Mouse (Mus musculus): ENCODE measurements around the gene Acad10. TPM values are rescaled to one million over a fixed set of nuclear protein-coding genes. Genes with fewer than 3 reads are reported as not detected.
"Not testable (repeated sequence)": the region's sequence is repeated elsewhere in the genome, so short reads cannot be mapped to it uniquely, and the experiment has no call there.

The Acad10 gene
- polyA plus RNA-seq, 1 experiment from 2014 or later: 7.8 TPM

DNA sequence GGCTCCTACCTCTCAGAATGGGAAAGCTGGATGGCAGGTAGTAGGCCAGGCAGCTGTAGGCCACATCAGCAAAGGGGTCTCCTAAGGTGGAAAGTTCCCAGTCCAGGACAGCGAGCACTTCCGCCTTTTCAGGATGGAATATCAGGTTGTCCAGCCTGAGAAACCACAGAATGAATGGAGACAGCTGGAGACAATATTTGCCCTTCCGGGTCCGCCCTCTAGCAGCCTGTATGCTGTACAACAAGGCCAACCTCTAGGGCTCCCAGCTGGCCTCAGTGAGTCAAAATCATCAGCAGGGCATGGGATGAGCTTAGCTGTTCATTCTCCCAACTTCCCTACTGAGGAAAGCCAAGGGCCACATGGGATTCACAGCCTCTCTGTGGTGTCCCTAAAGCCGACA lies 25.6 kb downstream of the Acad10 start:
- 90% methylated on average over 5 of the region's 5 CpGs for WGBS
- Histone ChIP-seq H3K27me3 (replicated peaks; ENCODE audit: control insufficient read depth, insufficient read depth, low read length) (no peaks in the 10 kb centered on the region), H3K36me3 (ENCODE audit: control insufficient read depth, insufficient read depth, low read length) (no peaks in the 10 kb centered on the region), H3K9me3 (ENCODE audit: control insufficient read depth, low read length) (no peaks in the 10 kb centered on the region), H3K4me3 (ENCODE audit: low read length) (no peak overlapping the region), H3K9ac (ENCODE audit: low read depth, low read length) (no peak overlapping the region), H3K4me2 (ENCODE audit: low read depth, low read length) (no peak overlapping the region), H3K27ac (ENCODE audit: low read length) (no peak overlapping the region), H3K4me1 (ENCODE audit: control insufficient read depth, insufficient read depth, low read length) (no peaks in the 10 kb centered on the region)
- ATAC-seq: no peak

DNA sequence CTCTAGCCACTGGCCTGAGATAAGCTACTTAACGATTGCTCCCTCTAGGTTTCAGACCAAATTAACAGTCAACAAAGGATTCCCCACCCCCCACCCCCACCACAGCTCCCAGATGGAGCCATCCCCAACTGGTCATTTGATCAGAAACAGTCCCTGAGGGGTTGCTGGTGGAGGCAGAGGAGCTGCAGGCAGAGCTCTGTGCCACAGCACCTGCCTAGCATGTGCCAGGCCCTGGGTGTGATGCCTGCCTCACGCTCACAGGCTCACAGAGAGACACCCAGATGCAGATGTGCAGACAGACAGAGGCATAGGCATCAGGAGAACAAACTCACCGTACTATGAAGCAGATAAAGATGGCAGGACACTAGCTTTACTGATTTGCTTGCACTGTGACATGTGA lies 27.5 kb downstream of the Acad10 start:
- Histone ChIP-seq H3K9ac (ENCODE audit: low read depth, low read length) (no peak overlapping the region), H3K4me1 (ENCODE audit: control insufficient read depth, insufficient read depth, low read length) (no peaks in the 10 kb centered on the region), H3K27me3 (replicated peaks; ENCODE audit: control insufficient read depth, insufficient read depth, low read length) (no peaks in the 10 kb centered on the region), H3K9me3 (ENCODE audit: control insufficient read depth, low read length) (no peaks in the 10 kb centered on the region), H3K4me2 (ENCODE audit: low read depth, low read length) (no peak overlapping the region), H3K36me3 (ENCODE audit: control insufficient read depth, insufficient read depth, low read length) (no peaks in the 10 kb centered on the region), H3K27ac (ENCODE audit: low read length) (no peak overlapping the region), H3K4me3 (ENCODE audit: low read length) (no peak overlapping the region)
- ATAC-seq: no peak
- WGBS: 46% methylated on average over 3 of the region's 3 CpGs

DNA sequence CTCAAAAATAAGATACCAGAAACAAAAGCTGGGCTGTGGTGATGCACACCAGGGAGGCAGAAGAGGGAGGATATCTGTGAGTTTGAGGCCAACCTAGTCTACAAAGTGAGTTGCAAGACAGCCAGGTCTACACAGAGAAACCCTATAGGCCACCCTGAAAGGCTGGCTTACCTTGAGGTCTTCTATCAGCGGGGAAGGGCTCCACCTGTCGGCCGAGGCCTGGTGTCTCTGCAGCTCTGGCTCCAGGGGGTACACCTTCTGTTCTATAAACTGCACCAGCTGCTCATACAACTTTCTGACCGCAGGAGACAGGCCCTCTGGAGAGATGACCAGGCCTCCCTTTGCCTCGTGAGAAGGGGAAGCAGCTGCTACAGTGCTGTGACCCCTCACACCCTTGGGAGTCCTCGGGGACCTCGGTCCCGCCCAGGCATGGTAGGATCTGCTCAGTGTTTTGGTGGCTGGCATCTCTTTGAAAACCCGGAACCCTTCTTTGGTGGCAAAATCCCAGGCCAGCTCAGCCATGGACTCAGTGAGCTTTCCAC lies 29.1 kb downstream of the Acad10 start:
- H3K9me3 ChIP-seq (ENCODE audit: control insufficient read depth, low read length); H3K4me1 ChIP-seq (ENCODE audit: control insufficient read depth, insufficient read depth, low read length); H3K27me3 ChIP-seq (replicated peaks; ENCODE audit: control insufficient read depth, insufficient read depth, low read length); H3K4me3 ChIP-seq (ENCODE audit: low read length); H3K36me3 ChIP-seq (ENCODE audit: control insufficient read depth, insufficient read depth, low read length); H3K27ac ChIP-seq (ENCODE audit: low read length); H3K9ac ChIP-seq (ENCODE audit: low read depth, low read length); ATAC-seq; H3K4me2 ChIP-seq (ENCODE audit: low read depth, low read length): not testable (repeated sequence)
- WGBS: 57% methylated on average over 9 of the region's 9 CpGs

DNA sequence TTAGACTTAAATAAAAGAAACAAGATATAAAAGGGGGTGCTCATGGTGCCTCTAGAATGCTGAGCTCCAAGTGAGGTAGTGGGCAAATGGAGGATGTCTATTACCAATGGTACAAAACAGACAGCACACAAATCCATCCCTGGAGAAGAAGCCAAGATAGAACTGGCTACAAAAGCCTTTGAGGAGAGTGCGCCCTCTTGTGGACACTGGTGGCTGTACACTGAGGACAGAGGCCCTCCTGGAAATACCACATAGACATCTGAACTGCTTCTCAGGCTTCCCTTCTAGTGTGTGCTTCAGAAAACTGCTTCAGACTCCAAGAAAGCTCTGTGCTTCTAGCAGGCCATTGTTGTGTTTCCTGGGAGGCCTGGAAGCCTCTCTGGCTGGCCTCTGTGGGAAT lies 32.4 kb downstream of the Acad10 start:
- Histone ChIP-seq H3K4me2 (ENCODE audit: low read depth, low read length) (no peak overlapping the region), H3K4me1 (ENCODE audit: control insufficient read depth, insufficient read depth, low read length) (no peaks in the 10 kb centered on the region), H3K27ac (ENCODE audit: low read length) (no peak overlapping the region), H3K36me3 (ENCODE audit: control insufficient read depth, insufficient read depth, low read length) (no peaks in the 10 kb centered on the region), H3K4me3 (ENCODE audit: low read length) (no peak overlapping the region), H3K9me3 (ENCODE audit: control insufficient read depth, low read length) (no peaks in the 10 kb centered on the region), H3K27me3 (replicated peaks; ENCODE audit: control insufficient read depth, insufficient read depth, low read length) (no peaks in the 10 kb centered on the region), H3K9ac (ENCODE audit: low read depth, low read length) (no peak overlapping the region)
- no peak for ATAC-seq
- 0% methylated on average over 1 of the region's 1 CpGs for WGBS

DNA sequence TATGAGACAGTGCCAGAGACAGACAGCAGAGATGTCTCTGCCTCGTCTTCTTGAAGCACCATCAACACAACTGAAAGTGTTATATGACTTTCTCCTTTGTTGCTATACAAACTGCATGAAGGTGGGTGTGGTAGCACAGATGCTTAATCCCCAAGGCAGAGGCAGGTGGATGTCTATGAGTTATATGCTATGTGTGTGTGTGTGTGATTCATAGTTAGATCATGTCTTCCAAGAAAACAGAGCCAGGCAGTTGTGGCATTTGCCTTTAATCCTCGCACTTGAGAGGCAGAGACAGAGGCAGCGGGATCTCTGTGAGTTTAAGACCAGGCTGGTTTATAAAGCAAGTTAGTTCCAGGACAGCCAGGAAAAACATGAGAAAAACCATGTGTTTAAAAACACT lies 37.1 kb downstream of the Acad10 start:
- Histone ChIP-seq H3K27me3 (replicated peaks; ENCODE audit: control insufficient read depth, insufficient read depth, low read length) (no peaks in the 10 kb centered on the region), H3K4me1 (ENCODE audit: control insufficient read depth, insufficient read depth, low read length) (no peaks in the 10 kb centered on the region; the same call in 1 of the 2 replicates), H3K9me3 (ENCODE audit: control insufficient read depth, low read length) (no peaks in the 10 kb centered on the region), H3K4me3 (ENCODE audit: low read length) (no peak overlapping the region), H3K36me3 (ENCODE audit: control insufficient read depth, insufficient read depth, low read length) (no peaks in the 10 kb centered on the region), H3K4me2 (ENCODE audit: low read depth, low read length) (no peak overlapping the region), H3K27ac (ENCODE audit: low read length) (no peak overlapping the region), H3K9ac (ENCODE audit: low read depth, low read length) (no peak overlapping the region)
- ATAC-seq: no peak
- 80% methylated on average over 3 of the region's 3 CpGs for WGBS

DNA sequence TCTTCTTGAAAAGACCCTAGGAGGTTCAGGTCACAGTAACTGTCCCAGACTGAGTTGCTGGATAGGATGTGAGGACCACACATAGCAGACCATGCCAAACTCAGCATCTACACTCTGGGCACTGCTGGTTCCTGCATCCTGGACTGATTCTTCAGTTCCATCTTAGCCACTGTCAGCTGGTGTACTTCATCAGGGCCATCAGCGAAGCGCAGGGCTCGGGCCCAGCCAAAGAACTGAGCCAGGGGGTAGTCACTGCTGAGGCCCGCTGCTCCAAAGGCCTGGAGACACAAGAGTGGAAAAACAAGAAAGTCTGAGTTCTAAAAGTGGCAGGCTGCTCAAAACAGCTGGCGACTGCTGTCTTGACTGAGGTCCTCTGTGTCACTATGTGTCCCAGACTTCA lies 39.2 kb downstream of the Acad10 start:
- ATAC-seq: no peak
- H3K9me3 ChIP-seq (ENCODE audit: control insufficient read depth, low read length): no peaks in the 10 kb centered on the region

DNA sequence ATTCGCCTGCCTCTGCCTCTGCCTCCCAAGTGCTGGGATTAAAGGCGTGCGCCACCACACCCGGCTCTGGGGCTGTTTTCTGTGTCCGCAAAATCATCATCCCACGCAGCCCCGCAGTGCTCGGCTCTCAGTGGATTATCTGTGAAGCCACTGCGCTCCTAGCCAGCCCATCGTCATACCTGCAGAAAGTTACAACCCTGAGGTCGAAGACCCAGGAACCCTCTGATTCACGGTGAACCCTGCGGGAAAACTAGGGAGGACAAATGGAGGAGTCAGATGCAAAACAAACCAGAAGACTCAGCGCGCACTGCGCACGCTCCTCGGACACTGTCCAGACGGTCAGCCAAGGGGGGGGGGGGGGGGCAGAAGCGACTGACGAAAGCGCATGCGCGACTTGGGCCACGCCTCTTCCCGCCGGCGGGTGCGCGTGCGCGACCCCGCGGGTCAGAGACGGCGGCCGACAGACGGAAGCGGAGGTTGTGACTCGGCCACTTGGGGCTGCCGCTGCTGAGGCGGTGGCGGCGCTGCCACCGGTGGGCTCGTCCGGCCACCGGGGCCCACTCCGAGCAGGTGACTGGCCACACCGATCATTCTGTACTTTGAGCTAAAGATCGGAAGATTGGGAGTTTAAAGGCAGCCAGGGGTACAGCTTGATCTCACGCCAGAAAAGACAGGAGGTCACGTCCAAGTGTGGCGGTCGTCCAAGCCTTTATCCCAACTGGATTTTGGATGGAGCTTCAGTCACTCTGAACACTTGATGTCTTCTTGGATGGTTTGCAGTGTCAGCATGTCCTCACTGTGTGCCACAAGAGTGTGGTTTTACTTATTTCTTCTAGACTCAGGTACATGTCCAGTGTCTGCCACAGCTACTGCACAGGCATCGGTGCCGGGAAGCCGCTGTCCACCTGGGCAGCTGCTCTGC lies 41.5 kb downstream of the Acad10 start, which contains the start of gene Acad12:
Gene Acad12 (minus strand): TSS at position 347 of the 922 bp plus-strand sequence.
- 1% methylated on average over 57 of the region's 58 CpGs for WGBS
- Histone ChIP-seq H3K4me3 (ENCODE audit: low read length) (peak within 1 kb of the TSS; percentile 61), H3K4me2 (ENCODE audit: low read depth, low read length) (peak within 1 kb of the TSS; percentile 88), H3K9ac (ENCODE audit: low read depth, low read length) (peak within 1 kb of the TSS; percentile 74), H3K9me3 (ENCODE audit: control insufficient read depth, low read length) (no peaks in the 10 kb centered on the region), H3K4me1 (ENCODE audit: control insufficient read depth, insufficient read depth, low read length) (no peaks in the 10 kb centered on the region; the same call in 1 of the 2 replicates), H3K36me3 (ENCODE audit: control insufficient read depth, insufficient read depth, low read length) (no peaks in the 10 kb centered on the region), H3K27ac (ENCODE audit: low read length) (peak within 1 kb of the TSS; percentile 59), H3K27me3 (replicated peaks; ENCODE audit: control insufficient read depth, insufficient read depth, low read length) (no peaks in the 10 kb centered on the region)
- peak; percentile 89 for ATAC-seq

More for the DNA sequence above, 39.2 kb downstream of the Acad10 start:
- H3K4me3 ChIP-seq (ENCODE audit: low read length): no peak overlapping the region
- no peaks in the 10 kb centered on the region for H3K36me3 ChIP-seq (ENCODE audit: control insufficient read depth, insufficient read depth, low read length)
- no peak overlapping the region for H3K9ac ChIP-seq (ENCODE audit: low read depth, low read length)
- 96% methylated on average over 5 of the region's 5 CpGs for WGBS
- no peak overlapping the region for H3K27ac ChIP-seq (ENCODE audit: low read length)
- no peaks in the 10 kb centered on the region; the same call in 1 of the 2 replicates for H3K4me1 ChIP-seq (ENCODE audit: control insufficient read depth, insufficient read depth, low read length)
- no peaks in the 10 kb centered on the region for H3K27me3 ChIP-seq (replicated peaks; ENCODE audit: control insufficient read depth, insufficient read depth, low read length)
- H3K4me2 ChIP-seq (ENCODE audit: low read depth, low read length): no peak overlapping the region

DNA sequence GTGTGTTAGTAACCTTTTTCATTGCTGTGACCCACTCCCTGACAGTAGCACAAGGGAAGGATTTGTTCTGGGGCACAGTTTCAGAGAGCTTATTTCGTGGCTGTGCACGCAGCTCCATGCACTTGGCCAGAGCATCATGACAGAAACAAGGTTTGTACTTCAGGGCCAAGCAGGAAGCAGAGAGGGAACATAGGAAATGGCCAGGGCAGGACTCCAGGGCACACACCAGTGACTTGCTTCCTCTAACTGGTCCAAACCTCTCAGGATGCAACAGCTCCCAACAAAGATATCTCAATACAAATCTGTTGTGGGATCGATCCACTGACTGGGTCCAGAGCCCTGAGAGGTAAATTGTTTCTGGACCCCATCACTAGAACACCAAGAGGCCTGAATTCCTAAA lies 45.4 kb downstream of the Acad10 start:
- not testable (repeated sequence) for ATAC-seq; H3K27ac ChIP-seq (ENCODE audit: low read length); H3K9ac ChIP-seq (ENCODE audit: low read depth, low read length); H3K4me1 ChIP-seq (ENCODE audit: control insufficient read depth, insufficient read depth, low read length); H3K27me3 ChIP-seq (replicated peaks; ENCODE audit: control insufficient read depth, insufficient read depth, low read length); H3K36me3 ChIP-seq (ENCODE audit: control insufficient read depth, insufficient read depth, low read length); H3K9me3 ChIP-seq (ENCODE audit: control insufficient read depth, low read length); H3K4me2 ChIP-seq (ENCODE audit: low read depth, low read length); H3K4me3 ChIP-seq (ENCODE audit: low read length)
- WGBS: 76% methylated on average over 3 of the region's 3 CpGs

DNA sequence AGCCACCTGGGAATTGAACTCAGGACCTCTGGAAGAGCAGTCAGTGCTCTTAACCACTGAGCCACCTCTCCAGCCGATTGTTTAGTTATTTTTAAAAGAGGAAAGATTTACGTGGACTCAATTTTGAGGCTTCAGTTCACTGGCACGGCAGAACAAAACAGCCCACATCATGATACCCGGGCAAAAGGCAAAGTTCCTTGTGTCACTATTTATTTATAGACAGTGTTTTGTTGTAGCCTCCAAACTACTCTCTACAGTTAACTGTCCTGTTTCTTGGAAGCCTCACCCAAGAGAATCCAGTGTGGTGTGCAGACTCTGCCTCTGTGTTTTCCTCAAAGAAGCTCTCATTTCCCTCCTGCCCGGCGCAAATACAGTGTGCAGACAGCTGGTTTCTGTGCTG lies 48.3 kb downstream of the Acad10 start:
- no peak overlapping the region for H3K27ac ChIP-seq (ENCODE audit: low read length)
- H3K36me3 ChIP-seq (ENCODE audit: control insufficient read depth, insufficient read depth, low read length): no peaks in the 10 kb centered on the region
- H3K27me3 ChIP-seq (replicated peaks; ENCODE audit: control insufficient read depth, insufficient read depth, low read length): no peaks in the 10 kb centered on the region
- no peak overlapping the region for H3K4me3 ChIP-seq (ENCODE audit: low read length)
- no peak overlapping the region for H3K4me2 ChIP-seq (ENCODE audit: low read depth, low read length)
- 77% methylated on average over 6 of the region's 6 CpGs for WGBS
- no peaks in the 10 kb centered on the region for H3K4me1 ChIP-seq (ENCODE audit: control insufficient read depth, insufficient read depth, low read length)
- H3K9ac ChIP-seq (ENCODE audit: low read depth, low read length): no peak overlapping the region
- H3K9me3 ChIP-seq (ENCODE audit: control insufficient read depth, low read length): no peaks in the 10 kb centered on the region
- ATAC-seq: no peak
